Mouse (Mus musculus): Measurements from ENCODE around the gene Atg2b.

Gene Atg2b

DNA sequence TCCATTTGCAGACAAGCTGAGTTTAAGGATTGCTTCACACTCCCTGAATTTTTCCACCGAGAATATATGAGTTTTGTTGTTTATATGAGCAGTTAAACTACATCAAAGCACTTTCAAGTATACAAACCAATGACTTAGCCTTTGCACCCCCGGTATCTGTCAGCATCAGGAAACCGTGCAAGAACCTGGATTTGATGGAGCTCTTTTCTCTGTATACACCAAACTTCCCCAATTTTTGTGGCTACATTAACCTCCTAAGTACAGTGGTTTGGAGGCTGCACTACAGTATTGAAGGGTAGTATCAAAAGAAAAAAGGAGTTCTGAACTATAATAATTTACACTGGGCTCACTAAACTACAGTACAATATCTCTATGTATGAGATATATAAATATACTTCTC lies 6.2 kb downstream of the Atg2b start:
- DNase-seq = no peak

DNA sequence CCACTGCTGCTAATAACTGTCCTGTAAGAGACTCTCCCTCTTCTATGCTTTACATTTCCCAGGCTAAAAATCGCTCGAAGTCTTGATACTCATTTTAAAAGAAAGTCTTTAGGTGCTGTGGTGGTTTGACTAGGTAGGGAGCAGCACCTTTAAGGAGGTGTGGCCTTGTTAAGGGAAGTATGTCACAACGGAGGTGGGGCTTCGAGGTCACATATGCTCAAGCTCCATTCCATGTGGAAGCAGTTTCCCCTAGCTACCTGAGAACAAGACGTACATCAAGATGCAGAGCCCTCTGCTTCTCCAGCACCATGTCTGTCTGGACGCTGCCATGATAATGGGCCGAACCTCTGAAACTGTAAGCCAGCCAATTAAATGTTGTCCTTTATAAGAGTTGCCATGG lies 6.8 kb downstream of the Atg2b start:
- no peak for DNase-seq

DNA sequence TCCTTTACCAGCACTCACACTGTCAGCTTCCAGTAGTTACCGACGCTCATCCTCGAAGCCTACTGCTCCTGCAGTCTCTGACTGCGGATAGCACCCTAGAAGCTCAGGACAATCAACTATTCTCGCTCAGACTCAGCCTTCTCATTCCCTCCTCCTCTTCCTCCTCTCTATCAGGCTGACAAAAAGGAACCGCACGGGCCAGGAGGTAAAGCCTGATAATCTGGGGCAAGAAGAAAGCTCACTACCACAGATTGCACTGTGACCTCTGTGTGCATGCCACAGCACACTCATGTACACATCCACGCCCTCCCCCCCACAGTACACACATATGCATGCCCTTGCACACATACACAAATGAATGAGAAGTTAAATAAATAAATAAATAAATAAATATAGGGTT lies 8.7 kb downstream of the Atg2b start:
- DNase-seq = no peak

DNA sequence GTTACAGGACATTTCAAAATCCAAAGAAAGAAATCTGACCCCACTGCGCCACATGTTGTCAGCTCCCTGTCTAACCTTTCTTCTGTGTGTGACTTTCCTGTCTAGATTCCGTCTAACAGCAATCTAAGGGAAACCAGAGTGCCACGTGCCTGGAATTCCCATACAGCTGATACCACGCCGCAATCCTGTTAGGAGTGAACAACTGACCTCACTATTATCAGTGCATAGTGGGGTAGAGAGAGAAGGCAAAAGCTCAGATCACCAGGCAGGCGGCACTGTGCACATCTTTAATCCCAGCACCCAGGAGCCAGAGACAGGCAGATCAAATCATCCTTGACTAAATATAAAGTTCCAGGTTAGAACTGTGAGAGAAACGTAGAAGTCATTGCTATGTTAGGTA lies 29.2 kb downstream of the Atg2b start:
- DNase-seq = no peak

DNA sequence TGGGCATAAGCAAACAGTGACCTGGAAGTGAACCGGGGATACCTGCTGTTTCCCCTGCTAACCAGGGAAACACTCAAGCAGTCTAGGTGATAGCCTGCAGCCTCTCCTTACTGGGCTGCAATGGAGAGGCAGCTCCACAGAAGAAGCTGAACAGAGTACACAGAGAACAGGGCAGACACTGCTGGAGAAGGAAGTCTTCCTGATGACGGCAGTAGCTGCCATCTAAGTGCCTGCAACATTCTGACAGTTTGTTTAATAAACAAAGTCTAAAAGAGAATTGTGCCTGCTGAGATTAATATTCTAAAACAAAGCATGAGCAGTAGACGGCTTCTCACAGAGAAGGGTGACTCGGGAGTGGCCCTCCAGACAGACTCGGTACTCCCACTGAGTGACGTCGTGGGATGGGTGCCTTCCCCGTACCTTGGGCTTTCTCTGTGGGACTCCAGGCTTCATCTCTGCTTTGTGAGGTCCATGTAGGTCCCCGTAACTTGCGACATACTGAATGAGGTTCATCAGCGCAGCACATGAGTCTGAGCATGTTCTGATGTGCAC lies 42.2 kb downstream of the Atg2b start:
- no peak for DNase-seq

DNA sequence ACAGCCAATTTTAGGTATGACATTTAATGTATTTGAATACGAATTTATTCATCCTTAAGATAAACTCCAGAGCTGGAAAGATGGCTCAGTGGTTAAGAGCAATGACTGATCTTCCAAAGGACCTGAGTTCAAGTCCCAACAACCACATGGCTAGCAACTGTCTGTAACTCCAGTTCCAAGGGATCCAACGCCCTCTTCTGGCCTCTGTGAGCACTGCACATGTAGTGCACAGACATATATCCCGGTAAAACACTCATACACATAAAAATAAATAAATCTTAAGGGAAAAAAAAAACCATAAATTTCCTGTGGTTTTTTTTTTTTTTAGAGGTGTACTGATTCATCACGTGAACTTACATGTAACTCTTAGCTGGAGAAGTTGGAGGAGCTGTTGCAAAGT lies 47.5 kb downstream of the Atg2b start:
- no peak for DNase-seq

DNA sequence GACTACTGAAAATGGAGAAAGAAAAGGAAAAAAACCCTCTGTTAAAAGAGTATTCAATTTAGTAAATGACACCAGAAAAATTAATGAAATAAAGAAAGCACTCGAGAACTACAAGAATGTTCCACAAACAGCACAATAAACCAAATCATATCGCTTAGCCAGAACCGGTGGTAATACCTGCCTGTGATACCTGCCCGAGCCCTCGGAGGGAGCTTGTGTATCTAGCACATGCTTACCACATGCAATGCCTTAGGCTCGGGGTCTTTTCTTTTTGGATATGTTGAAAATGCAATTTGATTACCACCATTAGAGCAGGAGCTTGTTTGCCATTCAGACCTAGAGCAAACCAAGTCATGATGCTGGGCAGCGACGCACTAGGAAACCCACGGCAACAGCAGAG lies 48.5 kb downstream of the Atg2b start:
- no peak for DNase-seq

DNA sequence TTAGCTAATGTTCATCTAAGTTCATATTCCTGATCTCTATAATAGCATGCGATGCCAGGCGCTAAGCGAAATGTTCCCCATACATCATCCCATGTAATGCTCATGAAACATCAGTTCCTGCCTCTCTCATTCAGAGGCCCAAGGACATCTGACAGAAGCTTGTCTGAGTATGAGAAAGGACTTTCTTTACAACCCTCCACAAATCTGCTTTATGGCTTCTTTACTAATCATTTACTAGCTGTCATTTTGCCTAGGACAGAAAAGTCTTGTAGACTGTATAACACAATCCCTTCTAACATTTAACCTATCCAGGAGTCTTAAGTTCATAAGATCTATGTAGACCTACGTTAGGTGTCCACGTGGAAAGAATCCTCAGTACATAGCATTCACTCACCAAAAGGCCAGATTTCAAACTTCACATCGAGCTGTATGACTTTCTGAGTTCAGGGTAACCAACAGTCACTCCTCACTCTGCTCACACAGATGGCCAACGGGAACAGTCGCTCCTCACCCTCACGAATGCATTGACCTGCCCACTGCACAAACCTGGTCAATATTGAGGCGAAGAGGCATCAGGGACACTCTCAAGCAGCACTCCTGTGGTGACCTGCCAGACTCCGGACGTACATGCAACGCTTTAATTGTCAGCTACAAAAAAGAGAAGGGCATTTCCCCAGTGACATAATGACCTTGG lies 50.5 kb downstream of the Atg2b start:
- DNase-seq = no peak

DNA sequence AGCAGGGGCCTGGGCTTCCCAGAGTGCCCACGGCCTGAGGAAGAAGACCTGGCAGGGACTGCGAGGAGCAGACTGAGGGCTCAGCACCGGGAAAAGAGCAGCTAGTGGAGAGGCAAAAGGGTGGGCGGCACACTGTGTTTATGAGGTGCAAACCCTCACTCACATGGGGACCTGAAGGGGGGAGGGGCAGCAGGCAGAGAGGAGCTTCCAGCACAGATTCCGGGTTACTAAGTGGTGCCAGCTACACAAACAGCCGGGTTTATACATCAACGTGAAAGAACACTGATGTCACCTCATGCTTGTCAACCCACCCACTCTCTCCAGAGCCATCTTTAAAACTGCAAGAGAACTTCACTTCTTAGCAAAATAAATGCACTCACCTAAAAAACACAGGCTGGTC lies 59.2 kb downstream of the Atg2b start:
- DNase-seq = peak; percentile 36

DNA sequence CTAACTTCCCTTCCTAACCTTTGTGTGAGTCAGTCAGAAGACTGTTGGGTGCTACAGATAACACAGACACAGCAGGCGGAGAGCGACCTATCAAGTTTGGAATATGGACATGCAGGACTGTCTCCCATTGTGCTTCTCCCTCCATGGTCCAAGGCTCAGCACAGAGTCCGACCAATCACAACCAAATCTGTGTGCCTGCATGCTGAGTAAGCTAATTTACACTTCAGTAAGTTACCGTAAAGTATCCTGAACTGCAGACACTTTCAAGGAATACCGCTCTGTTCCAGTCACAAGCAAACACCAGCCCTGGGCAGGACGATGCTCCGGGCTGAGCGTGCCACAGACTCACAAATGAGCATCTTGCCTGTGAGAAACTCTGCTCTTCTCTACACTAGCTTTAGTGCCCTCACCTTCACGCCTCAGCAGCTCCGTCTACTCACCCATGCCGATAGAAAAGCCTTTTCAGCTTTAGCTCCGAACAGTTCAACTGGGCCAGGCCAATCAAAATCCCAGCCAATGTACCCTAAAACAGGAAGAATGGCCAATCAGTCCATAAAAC lies 62.0 kb downstream of the Atg2b start:
- no peak for DNase-seq

DNA sequence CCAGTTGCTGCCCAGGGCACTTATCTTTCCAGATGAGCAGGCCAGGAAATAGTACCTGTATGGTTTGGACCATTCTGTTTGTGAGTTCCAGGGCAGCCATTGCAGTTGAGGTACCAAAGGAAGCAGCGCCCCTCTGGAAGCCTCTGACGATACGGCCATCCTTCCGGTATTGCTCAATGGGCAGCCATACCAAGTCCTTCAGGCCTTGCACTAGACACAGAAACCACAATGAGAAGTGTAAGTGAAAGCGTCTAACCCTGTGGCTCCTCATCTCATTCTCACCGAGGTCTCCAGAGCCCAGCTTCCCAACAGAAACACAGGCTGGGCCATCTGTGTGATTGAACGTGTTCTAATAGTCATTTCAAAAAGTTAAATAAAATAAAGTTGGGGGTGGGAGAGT lies 63.0 kb downstream of the Atg2b start:
- DNase-seq = no peak

DNA sequence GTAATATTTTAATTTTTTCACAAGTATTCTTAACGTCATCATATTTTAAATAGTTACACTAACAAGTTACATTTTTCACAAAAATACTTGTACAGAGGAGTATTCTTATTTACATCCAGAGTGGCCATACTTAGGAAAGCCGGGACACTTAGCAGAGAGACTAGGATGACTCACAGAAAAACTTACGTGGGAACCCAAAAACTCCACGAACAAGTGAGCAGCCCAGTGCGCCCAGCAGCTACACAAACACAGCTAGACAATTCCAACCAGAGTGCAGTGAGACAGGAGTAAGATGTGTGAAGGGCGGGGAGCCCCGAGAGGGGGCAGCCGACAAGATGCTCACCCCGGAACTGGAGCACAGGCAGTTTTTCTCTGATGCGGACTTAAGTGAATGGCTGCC lies 71.5 kb downstream of the Atg2b start:
- DNase-seq = no peak

DNA sequence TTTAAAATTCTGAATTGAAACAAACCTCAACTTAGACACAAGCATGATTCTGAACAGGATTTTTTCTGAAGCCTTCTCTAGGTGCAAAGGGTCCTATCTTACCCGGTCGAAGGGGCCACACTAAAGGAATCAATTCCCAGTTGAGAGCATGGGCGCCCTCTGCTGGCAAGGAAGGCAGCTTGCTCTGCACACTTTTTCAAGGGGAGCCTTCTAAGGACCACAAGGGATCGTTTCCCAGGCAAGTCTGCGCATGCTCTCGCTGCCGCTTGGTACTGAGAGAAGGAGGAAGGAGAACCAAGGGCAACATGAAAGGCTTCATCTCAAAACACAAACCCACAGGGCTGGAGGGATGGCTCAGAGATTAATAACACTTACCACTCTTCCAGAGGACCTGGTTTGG lies 73.3 kb downstream of the Atg2b start:
- DNase-seq = peak; percentile 41

DNA sequence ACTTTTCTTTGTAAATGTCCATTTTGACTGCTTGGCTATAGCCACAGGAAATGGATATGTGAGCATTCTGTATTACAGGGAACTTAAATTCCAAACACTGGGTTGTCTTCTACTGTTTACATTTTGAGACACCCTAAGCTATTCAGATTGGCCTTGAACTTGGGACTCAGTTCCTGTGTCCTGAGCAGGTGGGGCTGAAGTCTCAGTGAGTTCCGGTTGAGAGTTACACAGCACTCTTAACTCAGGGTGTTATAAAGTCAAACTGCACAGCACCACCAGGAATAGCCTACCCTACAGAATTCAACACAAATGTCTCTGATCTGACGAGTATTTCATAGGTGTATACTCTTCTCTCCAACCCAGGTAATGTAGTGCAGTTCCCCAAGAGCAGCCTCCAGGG lies 74.0 kb downstream of the Atg2b start:
- no peak for DNase-seq

DNA sequence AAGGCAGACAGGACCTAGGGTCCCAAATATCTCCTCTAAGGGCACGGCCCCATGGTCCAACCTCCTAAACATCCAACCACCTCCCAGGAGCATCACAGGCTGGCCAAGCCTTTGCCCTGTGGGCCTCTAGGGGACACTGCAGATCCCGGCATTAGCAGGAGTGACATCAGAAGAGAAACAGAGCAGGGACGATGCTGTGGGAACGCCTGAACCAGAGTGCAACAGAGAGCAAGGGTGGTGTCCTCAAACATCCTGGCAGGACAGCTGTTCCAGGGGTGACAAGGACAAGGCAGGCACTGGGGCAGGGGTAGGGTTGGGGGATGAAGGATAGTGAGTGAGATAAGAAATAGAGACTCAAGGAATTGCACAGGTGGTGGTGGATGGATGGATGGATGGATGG lies 78.1 kb downstream of the Atg2b start:
- DNase-seq = no peak

DNA sequence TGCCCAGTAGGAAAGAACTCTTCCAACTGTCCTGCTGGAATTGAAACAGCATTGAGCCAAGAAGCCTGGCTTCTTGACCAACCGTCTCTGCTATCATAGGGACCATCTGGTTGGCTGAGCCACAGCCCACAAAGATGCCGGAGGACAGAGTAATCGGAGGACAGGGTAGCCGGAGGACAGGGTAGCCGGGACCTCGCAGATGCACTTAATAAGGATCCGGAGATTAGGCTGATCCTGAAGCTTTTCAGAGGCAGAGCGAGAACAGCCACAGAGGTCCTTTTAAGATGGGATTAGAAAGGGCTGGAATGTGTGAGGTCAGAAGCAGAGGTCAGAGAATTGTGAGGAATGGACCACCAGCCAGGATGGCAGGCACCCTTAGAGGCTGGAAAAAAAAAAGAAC lies 79.8 kb downstream of the Atg2b start:
- no peak for DNase-seq

DNA sequence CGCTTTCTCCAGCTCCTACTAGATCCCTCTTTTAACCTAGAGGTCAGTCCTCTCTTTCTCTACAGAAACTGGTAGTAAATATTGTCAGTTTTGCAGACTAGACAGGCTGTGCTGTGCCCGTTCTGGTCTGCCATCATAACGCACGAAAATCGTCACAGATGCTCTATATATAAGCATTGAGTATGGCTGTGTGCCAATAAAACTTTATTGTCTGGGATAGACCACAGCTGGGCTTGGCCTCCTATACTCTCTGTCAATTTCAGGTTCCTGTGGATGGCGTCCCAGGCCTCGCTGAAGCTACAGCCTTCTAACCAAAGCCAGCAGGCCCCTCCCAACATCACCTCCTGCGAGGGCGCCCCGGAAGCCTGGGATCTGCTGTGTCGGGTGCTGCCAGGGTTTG lies 81.1 kb downstream of the Atg2b start:
- no peak for DNase-seq

DNA sequence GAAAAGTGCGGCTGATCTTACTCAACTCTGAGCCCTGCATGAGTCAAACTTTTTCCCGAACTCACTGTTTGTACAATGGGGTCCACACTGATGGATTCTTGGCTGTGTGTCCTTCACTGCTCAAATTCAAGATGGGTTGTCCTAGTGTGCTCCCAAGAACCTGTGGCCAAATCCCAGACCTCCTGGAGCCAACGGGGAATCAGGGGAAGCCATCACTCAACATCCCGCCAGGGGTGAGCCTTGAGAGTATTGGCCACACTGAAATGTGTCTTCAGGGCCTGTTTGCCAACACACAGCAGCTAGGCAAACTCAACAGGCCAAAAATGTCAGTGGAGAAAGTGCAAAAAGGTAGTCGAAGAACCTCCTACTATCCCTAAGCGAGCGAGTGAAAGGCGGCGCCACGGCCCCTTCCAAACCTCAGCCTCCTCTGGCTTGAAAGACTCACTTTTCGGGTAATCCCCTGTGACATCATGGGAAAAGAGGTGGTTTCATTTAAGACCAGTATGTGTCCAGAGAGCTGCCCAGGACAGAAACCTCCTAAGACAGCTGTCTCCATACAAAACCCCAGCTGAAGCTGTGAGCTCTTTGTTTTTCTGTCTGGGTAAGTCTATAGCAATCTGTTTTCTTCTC lies 82.3 kb downstream of the Atg2b start, which contains the start of gene Bdkrb1:
TSS of gene Bdkrb1 (plus strand) at position 505 of the 630 bp plus-strand sequence.
- no peak for DNase-seq

DNA sequence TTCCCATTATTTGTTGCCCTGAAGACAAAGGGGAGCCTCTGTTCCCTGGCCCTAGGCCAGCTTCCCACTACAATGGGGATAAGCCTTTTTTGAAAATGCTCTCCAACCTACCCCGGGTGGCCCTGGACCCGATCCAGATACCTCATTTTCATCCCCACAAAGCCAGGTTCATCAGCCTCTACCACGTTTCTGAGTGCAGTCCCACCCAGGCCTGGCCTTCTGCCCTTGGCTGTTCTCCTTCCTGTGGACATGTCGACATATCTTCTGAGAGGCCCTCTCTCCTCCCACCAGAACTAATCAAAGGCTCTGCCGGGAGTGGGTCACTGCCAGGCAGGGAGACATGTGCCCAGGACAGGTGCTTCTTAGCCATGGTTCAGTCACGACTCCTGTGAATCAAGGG lies 83.4 kb downstream of the Atg2b start:
- no peak for DNase-seq

DNA sequence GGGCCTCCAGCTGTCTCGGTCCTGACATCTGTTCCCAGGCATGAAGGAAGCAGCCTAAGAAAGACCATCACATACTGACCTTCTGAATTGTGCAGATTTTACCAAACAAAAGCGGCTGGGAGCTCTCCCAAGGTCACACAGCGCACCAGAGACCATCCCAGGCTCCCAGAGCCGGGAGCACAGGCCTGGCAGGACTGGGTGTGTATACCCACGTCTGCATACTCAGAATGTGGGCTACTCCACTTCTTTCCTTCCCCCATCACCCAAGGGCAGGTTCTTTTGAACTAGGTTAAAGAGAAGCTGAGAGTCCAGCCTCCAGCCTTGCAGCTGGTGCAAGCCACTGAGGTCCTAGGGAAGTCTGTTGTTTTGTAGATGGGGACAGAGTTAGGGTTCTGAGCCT lies 85.9 kb downstream of the Atg2b start:
- no peak for DNase-seq

DNA sequence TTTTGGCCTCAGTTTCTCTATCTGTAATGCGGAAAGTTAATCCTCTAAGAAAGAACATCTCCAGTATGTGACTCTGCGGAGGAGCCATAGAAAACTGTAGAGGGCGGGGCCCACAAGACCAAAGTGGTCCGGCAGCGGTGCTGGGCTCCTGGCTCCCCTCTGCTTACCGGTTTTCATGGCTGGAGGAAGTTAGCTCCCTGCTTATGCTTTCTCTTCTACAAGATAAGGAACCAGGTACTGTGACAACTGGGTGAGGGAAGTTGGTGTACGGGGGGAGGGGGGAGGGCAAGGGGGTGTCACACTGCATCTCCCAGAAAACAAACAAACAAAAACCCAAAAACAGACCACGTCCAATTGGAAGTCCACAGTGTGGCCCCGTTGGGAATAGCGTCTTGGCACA lies 86.5 kb downstream of the Atg2b start:
- DNase-seq = no peak

DNA sequence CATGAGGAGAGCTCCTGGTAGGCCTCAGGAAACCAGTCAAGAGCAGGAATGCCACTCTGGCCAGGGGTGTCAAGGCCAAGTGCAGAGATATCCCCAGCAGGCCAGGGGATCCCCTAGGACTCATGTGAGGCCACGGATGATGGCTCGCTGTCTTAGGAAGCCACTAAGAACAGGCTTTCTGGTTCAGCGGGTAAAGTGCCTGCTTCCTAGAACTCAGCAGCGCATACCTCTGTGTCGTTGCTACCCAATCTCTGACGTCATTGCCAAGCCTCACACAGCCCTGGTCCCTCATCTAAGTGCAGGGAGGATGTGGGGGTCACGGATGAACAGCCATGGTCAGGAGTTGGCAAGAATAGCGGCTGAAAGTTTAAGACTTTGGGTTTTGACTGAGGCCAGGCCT lies 87.9 kb downstream of the Atg2b start:
- DNase-seq = no peak

DNA sequence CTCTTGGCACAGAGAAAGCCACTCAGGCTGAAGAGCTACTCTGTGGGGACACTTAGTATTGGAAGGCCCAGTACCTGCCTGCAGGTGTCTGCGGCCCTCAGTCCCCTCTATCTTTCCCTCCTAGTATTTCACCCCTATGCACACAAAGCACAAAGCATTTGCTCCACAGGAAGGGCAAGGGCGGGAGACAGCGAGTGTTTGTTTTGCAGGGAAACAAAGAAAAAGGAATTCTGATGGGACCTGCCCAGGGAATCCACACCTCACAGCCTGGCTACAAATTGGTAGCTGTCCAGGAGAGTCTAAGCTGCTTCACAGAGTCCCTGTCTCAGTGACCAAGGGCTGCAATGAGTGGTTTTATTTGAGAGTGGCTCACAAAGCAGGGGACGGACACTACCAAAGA lies 91.5 kb downstream of the Atg2b start:
- no peak for DNase-seq

DNA sequence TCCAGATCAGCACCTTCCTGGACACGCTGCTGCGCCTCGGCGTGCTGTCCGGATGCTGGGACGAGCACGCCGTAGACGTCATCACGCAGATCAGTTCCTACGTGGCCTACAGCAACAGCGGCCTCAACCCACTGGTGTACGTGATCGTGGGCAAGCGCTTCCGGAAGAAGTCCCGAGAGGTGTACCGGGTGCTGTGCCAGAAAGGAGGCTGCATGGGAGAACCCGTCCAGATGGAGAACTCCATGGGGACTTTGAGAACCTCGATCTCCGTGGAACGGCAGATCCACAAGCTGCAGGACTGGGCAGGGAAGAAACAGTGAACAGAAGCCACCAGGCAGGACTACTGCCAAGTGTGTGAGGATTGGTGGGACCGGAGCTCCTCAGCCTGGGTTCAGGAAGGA lies 92.7 kb downstream of the Atg2b start:
- DNase-seq = peak; percentile 18

DNA sequence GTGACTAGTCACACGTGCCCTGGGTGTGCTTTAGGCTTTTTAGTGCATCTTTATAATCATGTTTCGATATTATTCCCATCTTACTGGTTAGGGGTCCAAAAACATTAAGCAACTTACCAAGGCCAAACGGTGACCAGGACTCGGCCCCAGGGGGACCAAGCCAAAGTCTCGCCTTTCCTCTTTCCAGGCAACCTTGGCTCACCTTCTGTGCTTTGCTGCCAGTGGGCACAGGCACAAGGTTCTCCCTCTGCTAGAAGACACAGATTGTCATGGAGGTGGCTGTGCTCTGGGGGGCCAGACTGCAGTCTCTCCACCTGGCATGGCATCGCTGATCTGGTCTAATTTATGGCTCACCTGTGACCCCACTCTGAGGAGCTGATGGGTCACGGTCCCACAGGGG lies 94.2 kb downstream of the Atg2b start:
- no peak for DNase-seq

Measured in layer of hippocampus, adult 9-11 months (tissue).